Mouse (Mus musculus) midbrain, embryonic 13.5 days (tissue): ENCODE measurements around the gene Rasl10a. TPM values are rescaled to one million over a fixed set of nuclear protein-coding genes. Genes with fewer than 3 reads are reported as not detected.

Experiments
- ATAC-seq: fragments of 200-750 bp; cut with Nextera tagmentation; 2 replicates; pipeline ENCODE4 v1.8.0; 2017; ENCODE audit warnings: mild to moderate bottlenecking, moderate TSS enrichment, moderate library complexity
- H3K27ac ChIP-seq: fragments of 300-500 bp; sonication (generic); 2 replicates; pipeline ENCODE4 v1.5.1; 2015; ENCODE audit warnings: inconsistent platforms, mild to moderate bottlenecking, moderate library complexity
- H3K27me3 ChIP-seq: fragments of 300-500 bp; sonication (generic); 2 replicates; pipeline ENCODE4 v1.6.1; 2015; ENCODE audit warnings: mild to moderate bottlenecking, inconsistent platforms
- H3K36me3 ChIP-seq: fragments of 300-500 bp; sonication (generic); 2 replicates; pipeline ENCODE4 v1.6.1; 2015; ENCODE audit warnings: mild to moderate bottlenecking, inconsistent platforms
- H3K4me1 ChIP-seq: fragments of 300-500 bp; sonication (generic); replicated peaks from 2 replicates; pipeline ENCODE4 v1.6.1; 2015; ENCODE audit warnings: inconsistent platforms
- H3K4me2 ChIP-seq: fragments of 300-500 bp; sonication (generic); replicated peaks from 2 replicates; pipeline ENCODE4 v1.6.1; 2015; ENCODE audit warnings: moderate library complexity, mild to moderate bottlenecking, inconsistent platforms
- H3K4me3 ChIP-seq: fragments of 300-500 bp; sonication (generic); replicated peaks from 2 replicates; pipeline ENCODE4 v1.5.1; 2015; ENCODE audit warnings: mild to moderate bottlenecking, inconsistent platforms
- H3K9ac ChIP-seq: fragments of 300-500 bp; sonication (generic); replicated peaks from 2 replicates; pipeline ENCODE4 v1.6.1; 2015; ENCODE audit warnings: mild to moderate bottlenecking, inconsistent platforms
- H3K9me3 ChIP-seq: fragments of 300-500 bp; sonication (generic); 2 replicates; pipeline ENCODE4 v1.6.1; 2016; ENCODE audit warnings: mild to moderate bottlenecking, inconsistent platforms
- WGBS: fragments of 180-500 bp; shearing (Covaris S2); methylation state at CpG from one replicate; pipeline ENCODE4 v1.1.7; 2015; 5-methylcytosine and 5-hydroxymethylcytosine counted together
- polyA plus RNA-seq: library from polyadenylated mRNA; unstranded; fragments of >200 nt; fragmentation: Nextera tagmentation; extraction: Ambion mirVana; gene quantifications from 2 replicates; pipeline ENCODE4 v1.2.1, GENCODE M21; 2015

Rasl10a gene
- polyA plus RNA-seq = 0.55 and 0.66 TPM in 2 replicates

DNA sequence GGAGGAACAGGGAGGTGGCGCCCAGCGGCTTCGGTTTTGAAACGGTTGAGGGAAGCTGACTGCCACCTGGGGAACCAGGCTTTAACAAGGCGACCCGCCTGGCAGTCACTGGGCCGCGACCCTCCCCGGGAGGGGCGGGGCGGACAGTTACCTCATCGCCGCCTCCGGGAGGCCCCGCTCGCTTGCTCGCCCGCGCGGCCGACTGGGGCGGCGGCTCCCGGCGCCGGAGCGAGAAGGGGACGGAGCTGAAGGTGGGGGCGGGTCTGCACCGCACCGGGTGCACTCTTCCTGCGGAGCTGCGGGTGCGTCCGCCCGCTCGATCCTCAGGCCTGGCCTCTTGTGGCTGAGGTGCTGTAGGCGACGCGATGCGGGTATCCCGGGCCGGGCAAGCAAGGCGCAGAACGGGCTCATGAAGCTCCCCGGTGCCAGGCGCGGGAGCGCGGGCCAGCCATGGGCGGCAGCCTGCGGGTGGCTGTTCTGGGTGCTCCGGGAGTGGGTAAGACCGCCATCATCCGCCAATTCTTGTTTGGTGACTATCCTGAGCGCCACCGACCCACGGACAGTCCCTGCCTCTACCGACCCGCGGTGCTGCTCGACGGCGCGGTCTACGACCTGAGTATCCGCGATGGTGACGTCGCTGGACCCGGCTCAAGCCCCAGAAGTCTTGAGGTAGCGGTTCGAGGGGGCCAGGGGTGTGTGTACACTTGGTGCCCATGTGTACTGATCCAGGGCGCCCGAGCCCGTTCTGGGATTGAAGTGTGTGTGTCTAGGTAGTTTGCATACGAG is at the start of gene Rasl10a:
Gene Rasl10a, plus strand, starts transcription at position 273 of the 786 bp plus-strand sequence.
- peak within 1 kb of the TSS; percentile 85 for H3K4me2 ChIP-seq
- 0 out of 2 replicates have a peak, but pooled peaks have one; percentile 5 for ATAC-seq
- 1% methylated on average over 76 of the region's 77 CpGs for WGBS
- H3K27ac ChIP-seq = no peak within 1 kb of the TSS
- H3K4me1 ChIP-seq = peaks cover 67% of the 10 kb centered on the region
- H3K27me3 ChIP-seq = peaks cover 81% of the 10 kb centered on the region
- no peaks in the 10 kb centered on the region for H3K9me3 ChIP-seq
- H3K4me3 ChIP-seq = peak within 1 kb of the TSS; percentile 49
- H3K36me3 ChIP-seq = no peaks in the 10 kb centered on the region; the same call in 1 of the 2 replicates
- H3K9ac ChIP-seq = peak within 1 kb of the TSS; percentile 68

DNA sequence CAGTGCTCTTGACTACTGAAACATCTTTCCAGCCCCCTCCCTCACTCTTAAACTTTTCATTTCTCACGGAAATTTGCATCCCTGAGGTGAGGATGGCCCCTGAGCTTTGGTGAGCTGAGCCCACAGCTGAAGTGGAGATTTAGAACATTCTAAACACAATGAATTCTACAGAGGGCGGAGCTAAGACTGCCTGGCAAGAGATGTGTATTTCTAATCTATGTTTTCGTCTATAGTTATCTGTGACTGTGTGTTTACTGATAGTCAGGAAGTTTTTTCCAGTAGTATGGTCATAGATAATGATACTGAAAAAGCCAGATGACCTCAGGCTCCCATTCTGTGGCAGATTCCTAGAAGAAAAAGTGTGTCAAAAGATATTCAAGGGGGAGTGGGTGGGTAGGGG is 49.1 kb upstream of the Rasl10a start:
- 84% methylated on average over 3 of the region's 3 CpGs for WGBS
- no peak for ATAC-seq
- Histone ChIP-seq H3K4me1 (peaks cover 4% of the 10 kb centered on the region; the same call in 1 of the 2 replicates), H3K9me3 (no peaks in the 10 kb centered on the region), H3K4me2 (no peak overlapping the region), H3K36me3 (peaks cover 35% of the 10 kb centered on the region), H3K27ac (no peak overlapping the region), H3K27me3 (no peaks in the 10 kb centered on the region), H3K4me3 (no peak overlapping the region), H3K9ac (no peak overlapping the region)

DNA sequence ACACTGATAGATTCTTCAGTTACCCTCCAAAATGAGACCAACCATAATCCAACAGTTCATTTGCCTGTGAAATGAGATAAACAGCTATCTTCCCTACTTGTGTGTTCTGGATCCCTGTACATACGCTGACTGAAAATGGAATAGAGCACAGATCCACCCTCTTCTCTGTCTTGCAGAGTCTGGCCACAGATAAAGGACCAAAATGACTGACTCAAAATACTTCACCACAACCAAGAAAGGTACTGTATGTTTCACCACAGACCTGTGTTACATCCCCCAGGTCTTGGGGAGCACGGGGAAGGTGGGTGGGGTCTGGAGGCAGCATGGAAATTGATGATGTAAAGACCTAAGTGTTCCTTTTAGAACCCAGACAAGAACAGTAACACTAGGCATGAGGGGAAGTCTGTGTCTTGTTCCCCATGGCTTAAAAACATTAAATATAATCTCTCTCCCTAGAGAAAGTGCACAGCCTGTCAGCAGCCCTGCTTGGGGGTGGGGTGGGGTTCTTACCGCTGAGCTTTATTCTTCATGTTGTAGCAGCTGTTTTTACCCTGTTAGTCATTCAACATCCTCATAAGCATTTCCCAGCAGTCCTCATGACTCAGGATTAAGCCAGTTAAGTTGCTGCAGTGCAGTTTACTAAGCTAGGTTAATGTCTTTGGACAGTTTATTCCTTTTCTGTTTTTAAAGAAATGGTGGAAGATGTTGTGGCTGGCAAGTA is 48.4 kb upstream of the Rasl10a start:
- H3K9ac ChIP-seq = no peak overlapping the region
- H3K27ac ChIP-seq = no peak overlapping the region
- H3K4me3 ChIP-seq = no peak overlapping the region
- no peak for ATAC-seq
- H3K36me3 ChIP-seq = peaks cover 42% of the 10 kb centered on the region
- no peaks in the 10 kb centered on the region for H3K27me3 ChIP-seq
- WGBS = 72% methylated on average over 3 of the region's 3 CpGs
- no peak overlapping the region for H3K4me2 ChIP-seq
- no peaks in the 10 kb centered on the region for H3K9me3 ChIP-seq
- peaks cover 4% of the 10 kb centered on the region; the same call in 1 of the 2 replicates for H3K4me1 ChIP-seq

DNA sequence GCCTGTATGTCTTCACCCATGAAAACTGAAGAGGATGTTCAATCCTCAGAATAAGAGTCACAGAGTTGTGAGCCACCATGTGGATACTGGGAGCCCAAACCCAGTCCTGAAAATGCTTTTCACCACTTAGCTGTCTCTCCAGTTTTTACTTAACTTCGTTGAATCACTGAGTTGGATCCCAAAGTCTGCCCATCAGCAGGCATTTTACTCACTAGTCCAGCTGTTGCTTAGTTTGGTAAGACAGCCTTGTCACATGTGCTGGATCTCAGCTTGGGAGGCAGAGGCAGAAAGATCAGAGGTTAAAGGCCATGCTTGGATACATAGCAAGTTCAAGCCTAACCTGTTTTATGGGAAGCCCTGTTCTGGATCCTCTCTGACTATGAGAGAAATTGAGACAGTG is 47.7 kb upstream of the Rasl10a start:
- Histone ChIP-seq H3K9ac (no peak overlapping the region), H3K9me3 (no peaks in the 10 kb centered on the region), H3K36me3 (peaks cover 49% of the 10 kb centered on the region), H3K4me1 (peaks cover 4% of the 10 kb centered on the region; the same call in 1 of the 2 replicates), H3K27me3 (no peaks in the 10 kb centered on the region), H3K4me3 (no peak overlapping the region), H3K27ac (no peak overlapping the region), H3K4me2 (no peak overlapping the region)
- whole genome bisulfite sequencing = 94% methylated on average over 1 of the region's 1 CpGs
- no peak for ATAC-seq

DNA sequence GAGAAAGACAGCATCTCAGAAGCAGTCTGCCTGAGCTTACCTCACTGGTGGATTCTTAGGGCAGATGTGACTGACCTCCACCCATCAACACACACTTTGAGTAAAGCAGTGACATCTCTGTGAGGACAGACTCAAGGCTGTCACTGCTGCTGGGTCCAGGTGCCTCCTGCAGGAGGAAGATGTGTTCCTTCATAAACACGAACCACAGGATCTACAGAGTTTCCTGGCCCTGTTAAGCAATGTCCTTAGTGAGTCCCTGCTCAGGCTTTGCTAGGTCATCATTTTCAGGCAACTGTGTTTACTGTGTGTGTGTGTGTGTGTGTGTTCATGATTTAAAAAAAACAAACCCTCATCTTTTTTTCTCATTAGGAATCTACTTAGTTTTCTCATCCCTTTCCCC is 46.4 kb upstream of the Rasl10a start:
- Histone ChIP-seq H3K4me3 (no peak overlapping the region), H3K9ac (no peak overlapping the region), H3K9me3 (no peaks in the 10 kb centered on the region), H3K27me3 (no peaks in the 10 kb centered on the region), H3K4me1 (peaks cover 4% of the 10 kb centered on the region; the same call in 1 of the 2 replicates), H3K4me2 (no peak overlapping the region), H3K36me3 (peaks cover 62% of the 10 kb centered on the region), H3K27ac (no peak overlapping the region)
- ATAC-seq = no peak
- 85% methylated on average over 1 of the region's 1 CpGs for WGBS

DNA sequence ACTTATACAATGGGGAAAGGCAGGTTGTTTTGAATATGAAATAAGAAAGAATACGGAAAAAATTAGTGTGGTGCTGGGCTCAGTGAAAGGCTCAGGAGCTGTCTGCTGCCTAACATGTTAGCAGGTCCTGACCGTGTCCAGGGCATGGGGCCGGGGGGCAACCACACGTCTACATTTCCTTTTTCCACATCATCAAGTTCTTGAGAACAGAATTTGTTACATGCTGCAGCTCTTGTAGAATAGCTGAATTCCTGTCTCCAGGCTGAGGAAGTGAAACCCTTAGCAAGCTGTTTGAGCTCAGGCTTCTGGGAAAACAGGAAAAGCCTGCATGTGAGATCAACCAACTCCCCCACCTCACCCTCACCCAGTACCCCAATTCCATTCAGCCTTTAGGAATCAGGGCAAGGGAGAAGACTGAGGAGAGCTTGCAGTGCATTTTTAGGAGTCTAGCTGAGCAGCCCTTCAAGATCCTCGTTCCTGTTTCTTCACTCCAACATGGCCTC is 45.7 kb upstream of the Rasl10a start:
- H3K4me3 ChIP-seq = no peak overlapping the region
- H3K9me3 ChIP-seq = no peaks in the 10 kb centered on the region
- peaks cover 4% of the 10 kb centered on the region; the same call in 1 of the 2 replicates for H3K4me1 ChIP-seq
- no peak overlapping the region for H3K4me2 ChIP-seq
- no peak for ATAC-seq
- H3K36me3 ChIP-seq = peaks cover 69% of the 10 kb centered on the region
- H3K27me3 ChIP-seq = no peaks in the 10 kb centered on the region
- WGBS = 89% methylated on average over 5 of the region's 5 CpGs
- no peak overlapping the region for H3K27ac ChIP-seq
- no peak overlapping the region for H3K9ac ChIP-seq

DNA sequence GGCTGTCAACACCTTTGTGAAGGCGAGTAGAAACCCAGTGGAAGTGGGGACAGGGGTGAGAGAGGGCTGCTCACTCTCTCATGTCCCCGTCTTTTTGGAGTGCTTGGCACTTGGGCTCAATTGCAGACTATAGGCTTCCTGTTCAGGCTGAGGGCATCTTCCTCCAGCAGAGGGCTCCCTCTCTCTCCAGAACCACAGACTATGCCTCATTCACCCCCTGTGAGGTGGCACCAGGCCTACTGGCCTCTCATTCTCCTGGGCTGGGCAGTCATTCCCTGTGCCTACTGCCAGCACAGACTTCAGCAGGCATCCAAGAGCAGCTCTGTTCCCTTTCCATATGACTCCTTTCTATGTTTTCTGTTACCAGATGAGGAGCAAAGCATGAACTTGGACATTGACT is 42.2 kb upstream of the Rasl10a start:
- no peak overlapping the region for H3K27ac ChIP-seq
- no peak for ATAC-seq
- H3K4me1 ChIP-seq = no peaks in the 10 kb centered on the region
- no peak overlapping the region for H3K4me2 ChIP-seq
- no peaks in the 10 kb centered on the region for H3K27me3 ChIP-seq
- H3K9ac ChIP-seq = no peak overlapping the region
- peaks cover 94% of the 10 kb centered on the region for H3K36me3 ChIP-seq
- WGBS = 53% methylated on average over 2 of the region's 2 CpGs
- no peaks in the 10 kb centered on the region for H3K9me3 ChIP-seq
- H3K4me3 ChIP-seq = no peak overlapping the region

DNA sequence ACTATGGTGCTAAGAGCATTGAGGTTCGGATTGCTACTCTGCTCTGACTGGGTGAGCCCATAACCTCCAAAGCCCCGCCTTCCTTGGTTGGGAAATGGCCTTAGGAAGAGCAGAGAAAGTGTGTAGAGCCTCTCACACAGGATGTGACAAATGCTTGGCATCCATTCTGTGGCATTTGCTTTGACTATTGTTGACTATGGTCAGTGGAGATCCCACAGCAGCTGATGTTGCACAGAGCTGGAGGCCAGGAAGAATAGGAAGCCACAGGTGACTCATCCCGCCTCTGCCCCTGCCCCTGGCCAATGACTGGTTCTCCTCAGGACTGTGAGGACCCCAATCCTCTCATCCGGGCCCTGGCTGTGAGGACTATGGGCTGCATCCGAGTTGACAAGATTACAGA is 41.6 kb upstream of the Rasl10a start:
- 92% methylated on average over 5 of the region's 5 CpGs for whole genome bisulfite sequencing
- Histone ChIP-seq H3K9ac (no peak overlapping the region), H3K27ac (no peak overlapping the region), H3K27me3 (no peaks in the 10 kb centered on the region), H3K4me3 (no peak overlapping the region), H3K9me3 (no peaks in the 10 kb centered on the region), H3K4me2 (no peak overlapping the region), H3K36me3 (peaks cover 94% of the 10 kb centered on the region), H3K4me1 (no peaks in the 10 kb centered on the region)
- ATAC-seq = no peak

DNA sequence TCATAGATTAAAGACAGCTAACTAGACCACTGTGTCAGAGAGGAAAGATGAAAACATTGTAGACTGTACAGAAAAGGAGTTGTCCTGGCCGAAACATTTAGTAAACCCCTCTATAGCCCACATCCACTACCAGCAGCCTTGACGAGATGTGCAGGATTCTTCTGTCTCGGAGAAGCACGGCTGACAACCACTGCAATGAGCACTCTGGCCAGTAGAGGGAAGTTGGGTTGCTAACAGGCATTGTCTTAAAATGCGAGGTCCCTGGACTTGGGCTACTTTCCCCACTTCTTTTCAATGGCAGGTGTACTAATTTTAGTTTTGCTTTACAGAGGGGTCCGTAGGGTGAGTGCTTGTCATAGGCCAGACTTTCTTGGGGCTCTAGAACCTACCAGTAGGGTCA is 40.4 kb upstream of the Rasl10a start:
- Histone ChIP-seq H3K4me1 (no peaks in the 10 kb centered on the region), H3K4me3 (no peak overlapping the region), H3K4me2 (no peak overlapping the region), H3K9ac (no peak overlapping the region), H3K9me3 (no peaks in the 10 kb centered on the region), H3K27me3 (no peaks in the 10 kb centered on the region), H3K27ac (no peak overlapping the region), H3K36me3 (peaks cover 89% of the 10 kb centered on the region)
- no peak for ATAC-seq
- WGBS = 78% methylated on average over 6 of the region's 6 CpGs

DNA sequence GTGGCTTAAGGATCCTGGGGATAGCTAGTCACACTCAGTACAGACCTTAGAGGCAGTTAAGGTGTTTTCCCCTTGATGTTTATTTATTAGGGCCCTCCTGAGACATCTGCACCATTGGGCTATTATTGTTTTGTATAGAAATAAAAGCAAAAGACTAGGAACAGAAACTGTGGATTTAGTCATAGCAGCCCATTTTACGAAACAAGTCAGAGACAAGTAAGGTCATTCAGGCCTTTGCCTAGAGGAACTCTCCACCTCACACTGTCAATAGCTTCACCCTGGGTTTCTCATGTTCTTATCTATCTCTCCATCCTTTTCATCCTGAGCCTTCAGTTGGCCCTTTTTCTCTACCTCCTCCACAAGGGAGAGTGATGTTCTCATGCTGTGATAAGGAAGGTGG is 32.8 kb upstream of the Rasl10a start:
- Histone ChIP-seq H3K9me3 (no peaks in the 10 kb centered on the region), H3K36me3 (peaks cover 91% of the 10 kb centered on the region), H3K27ac (no peak overlapping the region), H3K27me3 (no peaks in the 10 kb centered on the region), H3K4me3 (no peak overlapping the region), H3K9ac (no peak overlapping the region), H3K4me2 (no peak overlapping the region), H3K4me1 (no peaks in the 10 kb centered on the region)
- ATAC-seq = no peak
- 90% methylated on average over 1 of the region's 1 CpGs for WGBS

DNA sequence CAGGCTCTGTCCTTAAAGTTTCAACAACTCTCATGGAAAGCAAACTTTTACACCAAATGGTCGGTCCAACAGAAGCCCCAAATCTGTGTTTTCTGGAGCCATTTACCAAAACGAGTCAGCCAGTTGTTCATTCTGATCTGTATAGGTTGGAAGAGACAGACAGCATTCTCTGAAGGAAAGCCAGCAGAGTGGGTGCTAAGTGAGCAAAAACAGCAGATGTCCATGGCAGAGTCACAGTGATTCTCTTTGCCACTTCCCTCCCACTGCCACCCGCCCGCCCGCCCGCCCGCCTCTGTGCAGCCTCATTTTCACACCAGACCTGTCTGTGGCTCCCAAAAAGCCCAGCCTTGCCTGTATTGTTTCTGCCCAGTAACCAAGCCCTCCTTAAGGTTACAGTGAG is 29.7 kb upstream of the Rasl10a start:
- Histone ChIP-seq H3K4me1 (no peaks in the 10 kb centered on the region), H3K36me3 (peaks cover 100% of the 10 kb centered on the region), H3K9ac (no peak overlapping the region), H3K4me2 (no peak overlapping the region), H3K27ac (no peak overlapping the region), H3K9me3 (no peaks in the 10 kb centered on the region), H3K4me3 (no peak overlapping the region), H3K27me3 (no peaks in the 10 kb centered on the region)
- ATAC-seq = no peak
- 97% methylated on average over 7 of the region's 7 CpGs for WGBS

DNA sequence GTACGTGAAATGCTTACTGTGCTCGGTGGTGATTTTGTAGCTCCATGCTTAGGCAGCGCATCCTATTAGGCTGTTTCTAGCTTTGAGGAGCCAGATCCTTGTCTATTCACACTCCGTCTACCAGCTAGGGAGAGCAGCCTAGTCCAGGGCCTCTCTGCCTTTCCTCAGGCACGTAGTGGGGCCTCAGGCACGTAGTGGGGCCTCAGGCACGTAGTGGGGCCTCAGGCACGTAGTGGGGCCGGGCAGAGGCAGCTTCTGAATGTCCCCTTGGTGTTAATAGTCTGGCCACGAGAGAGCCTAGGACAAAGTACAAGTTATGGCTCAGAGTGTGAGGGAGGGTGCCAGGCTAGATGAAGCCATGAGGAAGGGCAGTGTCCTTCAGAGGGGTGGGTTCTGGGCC is 25.2 kb upstream of the Rasl10a start:
- Histone ChIP-seq H3K27me3 (no peaks in the 10 kb centered on the region), H3K4me2 (no peak overlapping the region), H3K36me3 (peaks cover 100% of the 10 kb centered on the region), H3K9me3 (no peaks in the 10 kb centered on the region), H3K27ac (no peak overlapping the region), H3K9ac (no peak overlapping the region), H3K4me1 (no peaks in the 10 kb centered on the region), H3K4me3 (no peak overlapping the region)
- 92% methylated on average over 10 of the region's 10 CpGs for WGBS
- ATAC-seq = no peak
